Mouse (Mus musculus): ENCODE measurements around the gene Npw. TPM values are rescaled to one million over a fixed set of nuclear protein-coding genes. Genes with fewer than 3 reads are reported as not detected.

Npw gene
- not detected in 4 replicates for total RNA-seq (2023; ENCODE audit: inconsistent age)

DNA sequence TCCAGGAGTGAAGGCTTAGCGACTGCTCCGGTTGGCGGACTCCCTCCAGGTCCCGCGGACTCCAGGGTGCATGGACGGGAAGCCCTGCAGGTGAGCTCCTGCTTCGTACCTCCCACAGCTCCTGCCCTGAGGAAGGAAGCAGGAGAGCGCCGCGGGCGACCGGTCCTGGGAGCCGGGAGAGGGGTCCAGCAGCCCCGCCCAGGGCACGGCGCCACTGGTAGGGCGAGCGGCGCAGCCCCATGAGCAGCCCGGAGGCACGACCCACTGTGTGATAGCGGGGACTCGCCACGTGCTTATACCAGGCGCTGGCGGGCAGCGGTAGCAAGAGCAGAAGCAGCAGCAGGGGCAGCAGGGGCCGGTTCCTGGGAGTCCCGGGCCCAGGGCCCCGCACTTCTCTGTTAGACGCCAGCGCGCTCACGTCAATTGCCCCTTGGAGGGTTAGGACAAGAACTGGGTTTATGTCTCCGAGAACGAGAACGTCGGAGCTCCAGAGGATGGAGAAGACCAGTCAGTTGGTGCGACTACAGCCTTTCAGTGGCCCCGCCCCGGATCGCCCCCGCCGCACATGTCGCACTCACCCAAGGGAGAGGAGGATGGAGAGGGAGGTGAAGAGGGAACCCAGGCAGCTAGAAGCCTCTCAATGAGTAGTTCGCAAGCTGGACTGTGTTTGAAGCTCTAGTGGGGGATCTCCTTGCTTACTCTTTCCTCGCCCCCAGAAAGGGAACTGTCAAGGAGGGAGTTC, at the start of gene Npw:
Npw (minus strand) TSS at position 441 of the 742 bp plus-strand sequence.

DNA sequence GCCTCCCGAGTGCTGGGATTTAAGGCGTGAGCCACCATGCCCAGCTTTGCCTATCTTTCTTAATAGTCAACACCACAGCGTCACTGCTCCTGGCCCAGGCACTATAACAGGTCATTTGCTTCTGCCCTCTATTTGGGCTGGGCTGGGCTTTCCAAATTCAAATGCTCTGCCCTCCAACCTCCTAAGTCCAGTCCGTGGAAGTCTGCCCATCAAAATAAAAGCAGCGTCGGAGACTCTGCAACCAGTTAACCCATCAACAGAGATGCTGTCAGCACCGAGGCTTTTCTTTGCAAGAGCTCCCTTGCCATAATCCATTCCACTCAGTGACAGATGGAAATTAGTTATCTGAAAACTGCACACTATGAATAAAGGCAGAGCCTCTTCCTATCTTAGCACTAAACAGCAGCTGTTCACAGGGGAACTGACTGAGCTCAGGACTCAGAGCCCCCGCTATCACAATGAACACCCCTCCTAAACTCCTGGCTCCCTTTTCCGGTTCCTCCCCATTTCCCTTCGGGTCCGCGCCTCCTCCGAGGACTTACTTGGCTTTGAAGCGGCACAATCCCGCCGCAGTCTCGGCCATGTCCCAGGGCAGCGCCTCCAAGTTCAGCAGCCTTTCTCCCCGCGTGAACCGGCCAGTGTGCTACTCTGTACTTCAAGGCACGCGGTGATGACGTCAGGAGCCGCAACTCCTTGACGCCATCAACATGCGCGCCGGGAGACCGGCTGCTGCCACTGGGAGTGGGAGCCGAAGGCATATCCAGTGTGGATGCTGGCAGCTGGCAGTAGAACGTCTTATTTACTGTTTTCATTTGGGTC, 48.9 kb upstream of the Npw start, which contains the start of gene Tbl3:
Tbl3 (minus strand) TSS at position 679 of the 819 bp plus-strand sequence.

DNA sequence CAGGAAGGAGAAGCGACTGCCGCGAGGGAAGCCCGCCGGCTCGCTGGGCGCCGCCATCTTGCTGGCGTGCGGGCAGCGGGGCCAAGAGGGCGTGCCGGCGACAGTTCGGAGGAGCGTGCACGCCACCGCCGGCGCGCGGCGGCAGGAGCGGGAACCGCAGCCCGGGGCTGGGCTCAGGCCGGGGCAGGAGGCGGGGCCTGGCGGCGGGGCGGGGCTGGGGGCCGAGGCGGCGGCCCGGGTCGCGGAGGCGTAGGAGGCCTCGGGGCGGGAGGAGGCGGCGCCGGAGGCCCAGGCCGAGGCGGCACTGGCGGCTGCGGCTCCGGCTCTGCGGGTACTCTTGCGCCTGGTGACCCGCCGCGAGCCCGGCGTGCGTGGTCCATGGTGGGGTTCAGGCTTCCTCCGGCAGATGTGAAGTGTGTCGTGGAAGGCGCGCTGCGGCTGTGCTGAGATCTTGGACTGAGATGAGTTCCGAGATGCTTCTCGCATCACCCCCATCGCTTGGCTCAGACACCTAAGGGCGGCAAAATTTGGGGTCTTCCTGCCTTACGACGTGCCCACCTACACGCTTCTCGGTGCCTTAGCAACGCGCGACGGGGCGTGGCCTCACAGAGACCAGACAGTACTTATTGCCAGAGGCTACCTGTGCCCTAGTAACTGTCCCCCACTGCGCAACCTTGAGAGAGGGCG, 37.9 kb upstream of the Npw start, which contains the start of the genes Gfer and Noxo1:
Gfer (minus strand) TSS at position 146 of the 687 bp plus-strand sequence.
Noxo1 (plus strand) TSS at position 224 of the 687 bp plus-strand sequence.

DNA sequence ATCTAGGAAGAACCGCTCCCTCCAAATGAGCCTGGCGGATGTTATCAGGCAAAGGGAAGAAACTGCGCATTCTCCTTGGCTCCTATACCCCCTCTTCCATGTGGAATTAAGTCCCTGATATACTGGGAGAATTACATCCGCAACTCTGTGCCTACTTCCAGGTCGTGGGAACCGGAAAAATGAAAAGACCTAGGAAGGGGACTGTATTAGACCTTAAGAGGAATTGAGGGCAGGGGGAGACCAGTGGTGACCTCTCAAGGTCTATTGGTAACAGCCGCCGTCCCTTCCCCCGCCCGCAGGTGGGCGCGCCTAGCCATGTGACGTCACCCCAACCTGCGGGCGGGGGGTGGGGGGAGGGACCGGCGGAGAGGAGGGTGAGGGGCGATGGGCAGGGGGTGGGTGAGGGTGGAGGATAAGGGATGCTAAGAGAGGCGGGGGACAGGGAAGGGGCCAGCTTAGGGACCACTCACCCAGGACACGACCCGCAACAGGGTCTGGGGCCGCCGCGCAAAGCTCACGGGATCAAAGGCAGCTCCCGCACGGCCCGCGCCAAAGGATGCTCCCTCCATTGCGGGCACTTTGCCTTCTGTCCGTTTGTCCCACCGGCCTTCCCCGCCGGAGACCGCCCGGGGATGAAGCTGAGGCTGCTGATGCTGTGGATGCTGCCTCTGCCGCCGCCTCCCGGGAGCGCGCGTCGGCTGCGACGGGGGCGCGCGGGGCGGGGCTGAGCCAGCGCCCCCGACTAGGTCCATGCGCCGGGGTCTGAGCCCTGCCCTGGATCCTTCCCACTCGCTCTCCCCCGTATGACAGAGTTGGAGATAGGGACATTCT, 31.2 kb upstream of the Npw start, which contains the start of gene Syngr3:
Syngr3 (minus strand) TSS at position 705 of the 831 bp plus-strand sequence.

DNA sequence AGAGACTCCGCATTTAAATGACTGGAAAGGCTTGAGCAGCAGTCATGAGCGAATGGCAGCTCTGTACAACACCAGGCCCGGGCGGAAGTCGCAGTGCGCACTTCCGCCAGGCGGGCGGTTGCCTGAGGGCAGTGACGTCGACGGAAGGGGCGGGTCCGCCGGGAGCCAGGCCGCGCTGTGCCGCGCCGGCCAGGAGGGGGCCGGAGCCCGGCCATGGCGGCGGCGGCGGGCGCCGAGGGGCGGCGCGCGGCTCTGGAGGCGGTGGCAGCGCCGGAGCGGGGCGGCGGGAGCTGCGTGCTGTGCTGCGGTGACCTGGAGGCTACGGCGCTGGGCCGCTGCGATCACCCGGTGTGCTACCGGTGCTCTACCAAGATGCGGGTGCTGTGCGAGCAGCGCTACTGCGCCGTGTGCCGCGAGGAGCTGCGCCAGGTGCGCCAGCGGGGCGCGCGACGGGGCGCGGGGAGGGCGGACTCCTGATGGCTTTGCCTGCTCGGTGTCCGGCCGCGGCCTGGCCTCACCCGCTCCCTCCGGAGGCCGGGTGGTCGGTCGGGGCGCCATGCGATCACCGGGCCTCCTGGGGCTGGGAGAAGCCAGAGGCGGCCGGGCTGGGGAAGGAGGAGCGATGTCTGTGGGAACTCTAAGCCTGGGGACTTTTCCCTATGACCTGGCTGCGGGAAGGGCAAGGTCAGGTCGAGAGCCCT, 11.4 kb upstream of the Npw start, which contains the start of gene Zfp598:
Zfp598 (plus strand) TSS at position 143 of the 701 bp plus-strand sequence.

DNA sequence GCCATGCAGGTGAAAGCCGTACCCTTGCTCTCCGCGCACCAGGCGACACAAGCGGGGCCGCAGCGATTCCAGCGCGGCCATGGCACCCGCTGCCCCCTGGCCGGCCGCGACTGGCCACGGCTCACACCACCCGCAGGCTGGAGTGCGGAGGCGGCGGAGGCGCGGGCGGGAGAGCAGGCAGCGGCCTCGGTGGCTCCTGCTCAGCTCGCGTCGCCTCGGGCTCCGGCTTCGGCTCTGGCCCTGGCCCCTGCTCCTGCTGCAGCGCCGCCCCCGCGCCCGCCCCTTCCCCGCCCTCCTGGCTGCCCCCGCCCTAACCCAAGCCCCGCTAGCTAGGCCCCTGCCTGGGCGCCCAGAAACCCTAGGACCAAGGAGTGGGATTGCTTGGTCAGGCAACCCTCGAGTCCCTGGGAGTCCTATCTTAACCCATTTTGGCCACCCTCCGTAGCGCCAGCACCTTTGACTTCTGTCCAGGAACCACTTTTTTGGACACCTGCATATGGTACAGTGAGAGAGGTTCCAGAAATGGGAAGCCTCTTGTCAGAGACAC, 8.1 kb downstream of the Npw start, which contains the start of gene Slc9a3r2:
Slc9a3r2 (minus strand) TSS at position 258 of the 547 bp plus-strand sequence.

DNA sequence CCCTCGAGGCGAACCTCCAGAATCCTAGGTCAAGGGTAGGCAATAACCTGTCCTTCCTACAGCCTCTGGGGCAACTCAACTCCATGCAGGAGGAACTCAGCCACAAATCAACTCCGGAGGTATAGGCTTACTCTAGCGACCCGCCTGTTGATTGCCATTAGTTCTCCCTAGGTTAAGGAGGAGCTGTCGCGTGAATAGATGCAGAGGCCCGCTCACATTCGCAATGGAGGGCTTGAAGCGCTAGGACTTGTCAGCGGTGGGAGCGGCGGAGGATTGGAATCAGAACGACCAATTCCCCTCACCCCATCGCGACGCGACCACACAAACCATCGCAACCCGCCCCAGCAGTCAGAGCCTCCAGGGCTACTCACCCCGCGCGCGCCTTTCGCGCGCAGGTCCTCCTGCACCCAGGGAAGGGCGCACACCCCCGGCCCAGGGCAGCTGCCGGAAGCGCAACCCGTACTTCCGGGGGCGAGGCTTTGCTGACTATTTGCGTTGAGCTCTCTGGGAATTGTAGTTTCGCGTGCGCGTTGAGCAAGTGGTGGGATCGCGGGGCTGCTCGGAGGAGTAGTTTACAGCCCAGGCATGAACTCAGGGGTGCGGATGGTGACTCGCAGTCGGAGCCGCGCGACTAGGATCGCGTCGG, 26.0 kb downstream of the Npw start, which contains the start of the genes Tsc2 and Nthl1:
Tsc2 (minus strand) TSS at position 464 of the 646 bp plus-strand sequence.
Nthl1 (plus strand) TSS at position 514 of the 646 bp plus-strand sequence.

Other genes with a start within 250 kb of the Npw start
- 154 to 168 TPM (median 161 TPM) in 4 replicates for gene Rnps1, start 243.9 kb downstream of the Npw start, total RNA-seq (2023; ENCODE audit: inconsistent age)
- gene Eci1, start 231.8 kb downstream of the Npw start, total RNA-seq (2023; ENCODE audit: inconsistent age) = 22.7 to 27.4 TPM (median 27.0 TPM) in 4 replicates
- gene Dnase1l2, start 215.4 kb downstream of the Npw start, total RNA-seq (2023; ENCODE audit: inconsistent age) = 3.5 to 8.3 TPM (median 5.4 TPM) in 4 replicates
- gene E4f1, start 188.1 kb downstream of the Npw start, total RNA-seq (2023; ENCODE audit: inconsistent age) = 58.4 to 75.5 TPM (median 64.9 TPM) in 4 replicates
- 17.0 to 19.8 TPM (median 18.8 TPM) in 4 replicates for gene Pgp, start 188.1 kb downstream of the Npw start, total RNA-seq (2023; ENCODE audit: inconsistent age)
- 0.71 to 1.2 TPM (median 0.95 TPM) in 4 replicates for gene Bricd5, start 184.6 kb downstream of the Npw start, total RNA-seq (2023; ENCODE audit: inconsistent age)
- gene Mlst8, start 179.4 kb downstream of the Npw start, total RNA-seq (2023; ENCODE audit: inconsistent age) = 18.2 to 22.4 TPM (median 20.5 TPM) in 4 replicates
- gene Caskin1, start 169.9 kb downstream of the Npw start, total RNA-seq (2023; ENCODE audit: inconsistent age) = not detected in 4 replicates
- 201 to 215 TPM (median 211 TPM) in 4 replicates for gene Traf7, start 130.5 kb downstream of the Npw start, total RNA-seq (2023; ENCODE audit: inconsistent age)
- 1.0 to 1.9 TPM (median 1.2 TPM) in 4 replicates for gene Rab26, start 124.2 kb downstream of the Npw start, total RNA-seq (2023; ENCODE audit: inconsistent age)
- gene Pkd1, start 108.6 kb downstream of the Npw start, total RNA-seq (2023; ENCODE audit: inconsistent age) = 71.1 to 75.5 TPM (median 72.5 TPM) in 4 replicates
- gene Tsc2, start 25.8 kb downstream of the Npw start, total RNA-seq (2023; ENCODE audit: inconsistent age) = 84.9 to 110 TPM (median 98.3 TPM) in 4 replicates
- 2.8 to 11.3 TPM (median 4.9 TPM) in 4 replicates for gene Nthl1, start 25.8 kb downstream of the Npw start, total RNA-seq (2023; ENCODE audit: inconsistent age)
- gene Slc9a3r2, start 8.1 kb downstream of the Npw start, total RNA-seq (2023; ENCODE audit: inconsistent age) = 0.48 to 0.51 TPM in 2 of 4 replicates, not detected in the others
- gene Zfp598, start 11.2 kb upstream of the Npw start, total RNA-seq (2023; ENCODE audit: inconsistent age) = 52.7 to 59.6 TPM (median 57.9 TPM) in 4 replicates
- not detected in 4 replicates for gene Syngr3, start 31.5 kb upstream of the Npw start, total RNA-seq (2023; ENCODE audit: inconsistent age)
- 16.9 to 18.7 TPM (median 18.1 TPM) in 4 replicates for gene Gfer, start 37.7 kb upstream of the Npw start, total RNA-seq (2023; ENCODE audit: inconsistent age)
- 7.7 to 11.6 TPM (median 8.4 TPM) in 4 replicates for gene Noxo1, start 37.8 kb upstream of the Npw start, total RNA-seq (2023; ENCODE audit: inconsistent age)
- 31.4 to 36.1 TPM (median 33.4 TPM) in 4 replicates for gene Tbl3, start 49.2 kb upstream of the Npw start, total RNA-seq (2023; ENCODE audit: inconsistent age)
- gene Rnf151, start 59.6 kb upstream of the Npw start, total RNA-seq (2023; ENCODE audit: inconsistent age) = 0.78 TPM in 1 of 4 replicates, not detected in the others
- 1,210 to 1,288 TPM (median 1,234 TPM) in 4 replicates for gene Rps2, start 59.7 kb upstream of the Npw start, total RNA-seq (2023; ENCODE audit: inconsistent age)
- 71.7 to 80.7 TPM (median 73.5 TPM) in 4 replicates for gene Ndufb10, start 66.0 kb upstream of the Npw start, total RNA-seq (2023; ENCODE audit: inconsistent age)
- not detected in 4 replicates for gene Rpl3l, start 69.4 kb upstream of the Npw start, total RNA-seq (2023; ENCODE audit: inconsistent age)
- 29.6 to 37.8 TPM (median 32.9 TPM) in 4 replicates for gene Msrb1, start 78.2 kb upstream of the Npw start, total RNA-seq (2023; ENCODE audit: inconsistent age)
- not detected in 4 replicates for gene Hs3st6, start 94.5 kb upstream of the Npw start, total RNA-seq (2023; ENCODE audit: inconsistent age)
- not detected in 4 replicates for gene Meiob, start 145.8 kb upstream of the Npw start, total RNA-seq (2023; ENCODE audit: inconsistent age)
- 27.5 to 30.3 TPM (median 27.9 TPM) in 4 replicates for gene Hagh, start 181.7 kb upstream of the Npw start, total RNA-seq (2023; ENCODE audit: inconsistent age)
- 2.0 to 2.5 TPM (median 2.2 TPM) in 4 replicates for gene Fahd1, start 191.9 kb upstream of the Npw start, total RNA-seq (2023; ENCODE audit: inconsistent age)
- 0.54 to 1.4 TPM (median 0.66 TPM) in 3 of 4 replicates, not detected in the other for gene Igfals, start 207.5 kb upstream of the Npw start, total RNA-seq (2023; ENCODE audit: inconsistent age)
- 54.8 to 67.5 TPM (median 67.0 TPM) in 4 replicates for gene Nubp2, start 227.9 kb upstream of the Npw start, total RNA-seq (2023; ENCODE audit: inconsistent age)
- 26.0 to 31.7 TPM (median 30.6 TPM) in 4 replicates for gene Spsb3, start 228.2 kb upstream of the Npw start, total RNA-seq (2023; ENCODE audit: inconsistent age)
- gene Eme2, start 236.6 kb upstream of the Npw start, total RNA-seq (2023; ENCODE audit: inconsistent age) = 65.6 to 76.2 TPM (median 68.2 TPM) in 4 replicates
- 26.8 to 35.6 TPM (median 29.2 TPM) in 4 replicates for gene Mrps34, start 236.7 kb upstream of the Npw start, total RNA-seq (2023; ENCODE audit: inconsistent age)
- gene Nme3, start 238.0 kb upstream of the Npw start, total RNA-seq (2023; ENCODE audit: inconsistent age) = 23.0 to 37.2 TPM (median 27.7 TPM) in 4 replicates